Mouse (Mus musculus) embryonic facial prominence, embryonic 15.5 days (tissue): Measurements from ENCODE around the gene Mlf2. TPM values are rescaled to one million over a fixed set of nuclear protein-coding genes. Genes with fewer than 3 reads are reported as not detected.
A peak's percentile ranks its signal among the peaks of the same experiment; 100 is the strongest.

ENCODE experiments used
- ATAC-seq: fragments of 200-750 bp; cut with Nextera tagmentation; 2 replicates; pipeline ENCODE4 v1.8.0; 2017; ENCODE audit warnings: low read depth, moderate TSS enrichment; ENCODE audit not compliant: insufficient number of reproducible peaks, low FRiP score, low TSS enrichment
- H3K27ac ChIP-seq: fragments of 300-500 bp; sonication (generic); replicated peaks from 2 replicates; pipeline ENCODE4 v1.5.1; 2015; ENCODE audit warnings: mild to moderate bottlenecking, inconsistent platforms
- H3K27me3 ChIP-seq: fragments of 300-500 bp; sonication (generic); 2 replicates; pipeline ENCODE4 v1.6.1; 2015; ENCODE audit warnings: inconsistent platforms
- H3K36me3 ChIP-seq: fragments of 300-500 bp; sonication (generic); 2 replicates; pipeline ENCODE4 v1.6.1; 2015; ENCODE audit warnings: mild to moderate bottlenecking, inconsistent platforms
- H3K4me1 ChIP-seq: fragments of 300-500 bp; sonication (generic); 2 replicates; pipeline ENCODE4 v1.6.1; 2015; ENCODE audit warnings: inconsistent platforms
- H3K4me2 ChIP-seq: fragments of 300-500 bp; sonication (generic); replicated peaks from 2 replicates; pipeline ENCODE4 v1.6.1; 2015; ENCODE audit warnings: mild to moderate bottlenecking, inconsistent platforms
- H3K4me3 ChIP-seq: fragments of 300-500 bp; sonication (generic); replicated peaks from 2 replicates; pipeline ENCODE4 v1.5.1; 2015; ENCODE audit warnings: mild to moderate bottlenecking, inconsistent platforms
- H3K9ac ChIP-seq: fragments of 300-500 bp; sonication (generic); 2 replicates; pipeline ENCODE4 v1.6.1; 2015; ENCODE audit warnings: inconsistent platforms
- H3K9me3 ChIP-seq: fragments of 300-500 bp; sonication (generic); replicated peaks from 2 replicates; pipeline ENCODE4 v1.6.1; 2016; ENCODE audit warnings: inconsistent platforms
- WGBS: fragments of 180-500 bp; shearing (Covaris S2); methylation state at CpG from one replicate; pipeline ENCODE4 v1.1.7; 2015; 5-methylcytosine and 5-hydroxymethylcytosine counted together
- polyA plus RNA-seq: library from polyadenylated mRNA; unstranded; fragments of >200 nt; fragmentation: Nextera tagmentation; extraction: Ambion mirVana; gene quantifications from 2 replicates; pipeline ENCODE4 v1.2.1, GENCODE M21; 2015

Mlf2 gene
- polyA plus RNA-seq, 1 experiment from 2014 or later = 373 TPM

DNA sequence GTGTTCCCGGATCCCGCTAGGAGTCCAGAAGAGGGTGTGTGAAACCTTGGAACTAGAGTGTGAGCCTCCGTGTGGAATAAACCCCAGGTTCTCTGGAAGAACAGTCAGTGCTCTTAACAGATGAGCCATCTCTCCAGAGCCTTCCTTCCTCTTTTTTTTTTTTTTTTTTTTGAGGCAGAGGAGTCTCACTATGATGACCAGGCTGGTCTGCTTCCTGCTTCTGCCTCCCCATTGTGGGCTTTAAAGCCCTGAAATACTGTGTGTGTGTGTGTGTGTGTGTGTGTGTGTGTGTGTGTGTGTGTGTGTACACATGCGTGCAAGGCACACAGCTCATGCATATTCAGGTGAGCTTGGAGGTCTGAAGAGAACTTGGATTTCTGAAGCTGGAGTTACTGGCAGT, 9.6 kb upstream of the Mlf2 start:
- no peak overlapping the region for H3K9ac ChIP-seq
- no peaks in the 10 kb centered on the region for H3K27me3 ChIP-seq
- WGBS = 62% methylated on average over 4 of the region's 4 CpGs
- peak overlapping the region; percentile 100 for H3K27ac ChIP-seq
- no peak overlapping the region for H3K4me2 ChIP-seq
- H3K9me3 ChIP-seq = no peaks in the 10 kb centered on the region
- H3K4me3 ChIP-seq = no peak overlapping the region
- H3K4me1 ChIP-seq = peaks cover 47% of the 10 kb centered on the region
- no peaks in the 10 kb centered on the region for H3K36me3 ChIP-seq
- ATAC-seq = no peak

DNA sequence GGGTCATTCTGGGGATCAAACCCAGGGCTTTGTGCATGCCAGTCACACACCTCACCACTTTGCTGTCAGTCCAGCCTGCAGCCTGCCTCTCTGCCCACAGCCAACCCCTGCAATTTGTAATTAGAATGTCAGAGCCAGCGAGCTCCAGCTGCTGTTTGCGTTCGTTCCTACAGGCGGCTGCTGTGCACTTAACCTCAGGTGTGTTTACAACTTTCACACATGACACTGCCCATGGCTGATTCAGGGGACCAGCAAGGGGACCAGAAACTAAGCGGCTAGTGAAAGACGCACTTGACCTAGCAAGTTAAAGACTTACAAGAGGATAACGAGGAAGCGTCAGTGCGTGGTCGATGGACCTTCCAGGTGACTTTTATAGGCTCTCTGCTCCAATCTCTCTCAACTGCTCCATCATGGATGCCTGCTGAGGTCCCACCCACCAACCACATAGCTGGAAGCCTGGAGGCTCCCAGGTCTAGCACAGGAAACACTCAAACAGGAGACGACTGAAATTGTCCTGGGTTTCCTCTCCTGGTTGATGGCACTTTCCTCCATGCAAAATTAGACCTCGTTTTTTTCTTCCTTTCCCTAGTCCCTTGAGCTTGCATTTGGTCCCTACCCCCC, 5.9 kb upstream of the Mlf2 start:
- Histone ChIP-seq H3K4me3 (no peak overlapping the region; the same call in 1 of the 2 replicates), H3K4me2 (peak overlapping the region; percentile 10), H3K4me1 (peaks cover 39% of the 10 kb centered on the region), H3K36me3 (no peaks in the 10 kb centered on the region), H3K9ac (no peak overlapping the region), H3K27me3 (no peaks in the 10 kb centered on the region), H3K27ac (peak overlapping the region; percentile 68), H3K9me3 (no peaks in the 10 kb centered on the region)
- no peak for ATAC-seq
- 33% methylated on average over 12 of the region's 12 CpGs for WGBS

DNA sequence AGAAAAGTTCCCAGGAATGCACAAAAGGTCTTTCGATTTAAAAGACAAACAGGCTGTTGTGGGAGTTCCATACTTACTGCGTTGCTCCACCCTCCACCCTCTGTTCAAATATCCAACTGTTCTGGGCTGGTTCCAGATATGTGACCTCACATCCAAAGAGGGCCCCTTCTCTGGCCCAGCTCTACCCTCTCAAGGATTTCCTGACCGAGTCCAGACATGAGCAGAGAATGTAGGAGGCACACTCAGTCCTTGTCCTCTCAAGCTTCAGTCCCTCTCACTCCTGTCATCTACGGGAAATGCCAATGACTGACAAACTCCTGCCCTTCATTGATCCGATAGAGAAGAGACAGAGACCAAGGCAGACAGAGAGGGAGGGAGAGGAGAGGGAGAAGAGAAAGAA, 5.2 kb upstream of the Mlf2 start:
- Histone ChIP-seq H3K27me3 (no peaks in the 10 kb centered on the region), H3K36me3 (no peaks in the 10 kb centered on the region), H3K4me3 (no peak overlapping the region; the same call in 1 of the 2 replicates), H3K27ac (peak overlapping the region; percentile 68), H3K9me3 (no peaks in the 10 kb centered on the region), H3K4me1 (peaks cover 36% of the 10 kb centered on the region), H3K9ac (no peak overlapping the region), H3K4me2 (peak overlapping the region; percentile 10; the same call in 1 of the 2 replicates)
- WGBS = 29% methylated on average over 5 of the region's 5 CpGs
- ATAC-seq = no peak

DNA sequence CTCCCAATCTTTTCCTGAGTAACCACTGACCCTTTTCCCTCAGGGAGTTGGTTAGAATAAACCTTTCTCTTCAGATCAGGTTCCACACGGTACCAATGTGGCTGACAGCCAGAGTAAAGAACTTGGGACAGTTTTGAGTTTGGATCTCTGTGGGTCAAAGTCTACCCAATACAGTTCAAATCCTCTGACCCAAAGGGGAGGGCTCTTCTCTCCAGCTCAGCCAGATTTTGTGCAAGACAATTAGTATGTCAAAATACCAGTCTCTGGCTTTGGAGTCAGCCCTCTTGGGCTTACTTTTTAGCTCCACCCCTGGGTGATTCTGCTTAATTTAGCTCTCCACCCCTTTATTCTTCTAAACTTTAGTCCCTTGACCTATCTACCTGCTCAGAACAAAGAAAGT, 955 bp upstream of the Mlf2 start:
- H3K4me2 ChIP-seq = peak overlapping the region; percentile 39
- H3K36me3 ChIP-seq = peaks cover 17% of the 10 kb centered on the region
- H3K27ac ChIP-seq = peak overlapping the region; percentile 93
- H3K4me1 ChIP-seq = peaks cover 48% of the 10 kb centered on the region
- peak overlapping the region; percentile 26; the same call in 1 of the 2 replicates for H3K9ac ChIP-seq
- H3K27me3 ChIP-seq = no peaks in the 10 kb centered on the region
- no peak for ATAC-seq
- 13% methylated on average over 1 of the region's 1 CpGs for WGBS
- H3K9me3 ChIP-seq = no peaks in the 10 kb centered on the region
- peak overlapping the region; percentile 89 for H3K4me3 ChIP-seq

DNA sequence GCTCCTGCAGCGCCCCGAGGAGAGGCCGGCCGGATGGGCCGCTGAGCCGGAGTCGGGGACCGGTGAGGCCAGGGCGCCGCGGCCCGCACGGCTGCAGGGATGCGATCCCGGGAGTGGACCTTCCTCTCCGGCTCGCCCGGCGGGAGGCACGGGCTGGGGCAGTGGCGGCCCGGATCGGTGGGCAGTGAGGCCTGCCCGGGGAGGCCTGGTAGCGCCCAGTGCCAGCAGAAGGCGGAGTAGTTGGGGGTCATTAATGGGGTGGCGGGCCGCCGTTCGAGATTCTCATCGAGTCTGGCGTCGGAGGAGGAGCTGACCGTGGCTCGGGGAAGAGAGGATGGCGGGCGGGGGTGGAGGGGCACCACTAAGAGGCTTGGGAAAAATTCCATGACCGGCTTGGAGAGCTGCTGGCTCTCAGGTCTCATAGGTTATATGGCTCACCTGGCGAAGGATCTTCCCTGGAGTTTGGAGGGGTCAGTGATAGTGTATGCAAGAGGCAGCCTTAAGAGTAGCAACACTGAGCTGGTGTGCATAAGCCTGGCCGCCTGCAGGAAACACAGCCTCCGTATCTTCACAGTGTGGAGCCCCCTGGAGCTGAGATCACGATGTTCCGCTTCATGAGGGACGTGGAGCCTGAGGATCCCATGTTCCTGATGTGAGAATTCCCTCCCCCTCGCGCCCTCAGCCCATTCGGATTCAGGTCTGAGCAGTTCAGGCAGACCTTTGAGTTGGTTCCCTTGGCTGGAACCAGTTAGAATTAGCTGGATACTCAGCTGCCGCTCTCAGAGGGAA, 533 bp downstream of the Mlf2 start:
- Histone ChIP-seq H3K4me1 (peaks cover 34% of the 10 kb centered on the region), H3K27ac (peak overlapping the region; percentile 96), H3K4me3 (peak overlapping the region; percentile 89), H3K9me3 (no peaks in the 10 kb centered on the region), H3K27me3 (no peaks in the 10 kb centered on the region), H3K36me3 (peaks cover 32% of the 10 kb centered on the region), H3K4me2 (peak overlapping the region; percentile 76), H3K9ac (peak overlapping the region; percentile 91)
- WGBS = under 1% methylated on average over 48 of the region's 48 CpGs
- ATAC-seq = no peak

DNA sequence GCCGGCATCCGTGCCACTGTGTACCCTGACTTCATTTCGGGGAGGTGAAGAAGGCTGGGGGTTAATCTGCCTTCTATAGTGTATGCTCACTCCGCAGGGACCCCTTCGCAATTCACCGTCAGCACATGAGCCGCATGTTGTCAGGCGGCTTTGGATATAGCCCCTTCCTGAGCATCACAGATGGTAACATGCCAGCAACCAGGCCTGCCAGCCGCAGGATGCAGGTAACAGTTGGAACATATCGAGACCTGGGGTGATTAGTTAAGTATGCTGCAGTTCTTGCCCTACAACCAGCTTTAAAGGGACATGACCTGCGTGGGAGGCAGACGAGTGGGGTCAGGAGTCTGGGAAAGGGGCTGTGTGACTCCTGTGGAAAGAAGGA, 1.1 kb downstream of the Mlf2 start:
- 36% methylated on average over 12 of the region's 12 CpGs for WGBS
- H3K4me2 ChIP-seq = peak overlapping the region; percentile 76
- no peaks in the 10 kb centered on the region for H3K9me3 ChIP-seq
- peak overlapping the region; percentile 89 for H3K4me3 ChIP-seq
- H3K36me3 ChIP-seq = peaks cover 38% of the 10 kb centered on the region
- H3K9ac ChIP-seq = peak overlapping the region; percentile 91
- H3K27ac ChIP-seq = peak overlapping the region; percentile 96
- ATAC-seq = no peak
- H3K27me3 ChIP-seq = no peaks in the 10 kb centered on the region
- peaks cover 34% of the 10 kb centered on the region for H3K4me1 ChIP-seq

DNA sequence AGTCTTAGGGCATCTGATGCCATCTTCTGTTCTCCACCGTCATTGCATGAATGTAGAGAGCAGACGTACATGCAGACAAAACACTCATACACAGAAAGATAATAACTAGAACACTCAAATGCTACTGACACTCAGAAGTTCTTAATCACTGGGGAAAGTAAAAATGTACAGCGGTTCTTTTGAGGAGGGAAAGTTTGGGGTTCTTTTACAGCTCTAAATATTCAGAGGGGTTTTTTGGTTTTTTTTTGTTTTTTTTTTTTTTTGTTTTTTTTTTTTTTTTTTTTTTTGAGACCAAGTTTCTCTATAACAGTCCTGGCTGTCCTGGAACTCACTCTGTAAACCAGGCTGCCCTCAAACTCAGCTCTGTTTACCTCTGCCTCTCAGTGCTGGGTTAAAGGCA, 1.9 kb downstream of the Mlf2 start:
- Histone ChIP-seq H3K9me3 (no peaks in the 10 kb centered on the region), H3K4me1 (peaks cover 34% of the 10 kb centered on the region), H3K4me3 (no peak overlapping the region), H3K9ac (no peak overlapping the region), H3K36me3 (peaks cover 46% of the 10 kb centered on the region), H3K27me3 (no peaks in the 10 kb centered on the region), H3K27ac (no peak overlapping the region), H3K4me2 (no peak overlapping the region)
- WGBS = 87% methylated on average over 3 of the region's 3 CpGs
- no peak for ATAC-seq

DNA sequence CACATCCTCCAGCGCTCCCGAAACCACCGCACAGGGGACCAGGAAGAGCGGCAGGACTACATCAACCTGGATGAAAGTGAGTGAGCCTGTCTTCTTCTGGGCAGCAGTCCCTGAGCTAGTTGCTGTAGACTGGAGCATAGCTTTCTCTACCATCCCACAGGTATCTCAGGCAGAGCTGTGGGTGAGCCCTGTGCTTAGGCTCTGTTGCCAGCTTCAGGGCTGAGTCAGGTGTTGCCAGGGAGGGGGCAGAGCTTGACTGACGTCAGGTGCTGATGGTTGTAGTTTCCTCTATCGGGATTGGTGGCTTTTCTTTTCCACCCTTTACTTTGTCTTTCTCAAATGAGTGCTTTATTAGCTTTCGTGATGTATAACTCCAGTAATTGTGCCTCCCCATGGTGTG, 3.5 kb downstream of the Mlf2 start:
- Histone ChIP-seq H3K27me3 (no peaks in the 10 kb centered on the region), H3K4me3 (no peak overlapping the region), H3K4me1 (peaks cover 30% of the 10 kb centered on the region), H3K27ac (no peak overlapping the region), H3K9ac (no peak overlapping the region), H3K4me2 (no peak overlapping the region), H3K36me3 (peaks cover 59% of the 10 kb centered on the region), H3K9me3 (no peaks in the 10 kb centered on the region)
- WGBS = 88% methylated on average over 7 of the region's 7 CpGs
- ATAC-seq = no peak

DNA sequence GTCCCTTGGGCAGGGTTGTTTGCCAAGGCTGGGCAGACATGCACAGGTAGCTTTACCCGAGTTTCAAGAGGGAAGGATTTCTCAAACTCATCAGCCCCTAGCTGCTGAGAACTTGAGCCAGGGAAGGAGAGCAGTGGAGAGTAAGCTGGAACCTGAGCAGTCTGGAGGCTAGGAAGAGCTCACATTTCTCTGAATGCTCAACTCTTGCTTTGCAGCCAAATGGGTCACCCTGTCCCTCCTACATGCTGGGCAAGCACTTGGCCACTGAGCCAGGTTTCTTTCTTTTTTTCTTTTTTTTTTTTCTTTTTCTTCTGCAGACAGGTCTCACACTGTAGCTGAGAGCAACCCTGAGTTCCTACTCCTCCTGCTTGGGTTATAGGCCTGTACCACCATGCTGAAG, 5.5 kb downstream of the Mlf2 start:
- no peak overlapping the region for H3K4me3 ChIP-seq
- H3K27me3 ChIP-seq = no peaks in the 10 kb centered on the region
- H3K27ac ChIP-seq = no peak overlapping the region
- 79% methylated on average over 1 of the region's 1 CpGs for WGBS
- H3K4me1 ChIP-seq = peaks cover 20% of the 10 kb centered on the region
- no peak for ATAC-seq
- H3K36me3 ChIP-seq = peaks cover 59% of the 10 kb centered on the region
- no peak overlapping the region for H3K9ac ChIP-seq
- no peaks in the 10 kb centered on the region for H3K9me3 ChIP-seq
- no peak overlapping the region for H3K4me2 ChIP-seq

DNA sequence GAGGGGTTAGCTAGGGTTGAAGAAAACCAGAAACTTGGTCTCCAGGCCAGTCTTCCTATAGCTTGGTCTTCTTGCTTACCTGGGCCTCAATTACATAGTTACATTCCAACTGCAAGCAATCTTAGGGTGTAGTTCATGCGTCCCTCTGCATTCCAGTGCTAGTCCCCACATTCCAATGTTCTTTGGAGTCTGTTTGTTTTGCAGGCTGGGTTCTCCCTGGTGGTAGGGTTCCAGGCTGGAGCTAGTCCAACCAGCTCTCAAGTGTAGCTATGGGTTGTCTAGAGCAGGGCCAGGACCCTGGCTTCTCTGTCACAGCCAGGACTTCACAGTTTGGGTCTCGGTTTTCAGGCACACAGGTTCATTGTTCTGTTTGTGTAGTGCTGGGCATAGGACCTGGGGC, 6.3 kb downstream of the Mlf2 start:
- ATAC-seq = no peak
- Histone ChIP-seq H3K4me3 (no peak overlapping the region), H3K4me1 (peaks cover 14% of the 10 kb centered on the region), H3K4me2 (no peak overlapping the region), H3K9ac (no peak overlapping the region), H3K27ac (no peak overlapping the region), H3K36me3 (peaks cover 59% of the 10 kb centered on the region), H3K9me3 (no peaks in the 10 kb centered on the region), H3K27me3 (no peaks in the 10 kb centered on the region)
- 67% methylated on average over 2 of the region's 2 CpGs for WGBS

DNA sequence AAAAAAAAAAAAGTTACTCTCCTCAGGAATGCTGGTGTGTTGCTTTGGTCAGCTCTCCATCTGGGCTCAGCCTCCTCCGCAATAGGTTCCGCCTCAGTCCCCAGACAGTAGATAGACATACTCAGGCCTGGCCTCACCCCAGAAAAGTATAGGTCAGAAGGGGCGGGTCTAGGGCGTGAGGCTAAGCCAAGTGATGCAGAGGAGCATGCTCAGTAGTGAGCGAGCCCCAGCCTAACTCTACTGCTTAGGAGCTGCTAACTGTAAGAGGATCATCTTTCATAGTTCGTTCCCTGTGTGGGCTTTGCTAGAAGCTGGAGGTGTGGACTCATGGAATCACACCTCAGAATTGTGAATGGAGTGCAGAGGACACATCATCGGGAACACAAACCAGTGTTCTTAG, 7.4 kb downstream of the Mlf2 start:
- peaks cover 9% of the 10 kb centered on the region; the same call in 1 of the 2 replicates for H3K4me1 ChIP-seq
- H3K4me2 ChIP-seq = no peak overlapping the region
- no peak overlapping the region for H3K9ac ChIP-seq
- ATAC-seq = no peak
- no peaks in the 10 kb centered on the region for H3K9me3 ChIP-seq
- no peak overlapping the region for H3K4me3 ChIP-seq
- H3K36me3 ChIP-seq = peaks cover 58% of the 10 kb centered on the region
- H3K27ac ChIP-seq = no peak overlapping the region
- WGBS = 90% methylated on average over 7 of the region's 7 CpGs
- H3K27me3 ChIP-seq = no peaks in the 10 kb centered on the region
